Mouse (Mus musculus) CH12.LX (cell line): ENCODE measurements at regions not wholly inside any gene's neighbourhood (a gene's known extent, or its start where the extent isn't known, plus 50 kb on each side); places are given as distances from the start of the nearest gene placed in this dataset.

Source experiments
- DNase-seq: peaks from one replicate; pipeline ENCODE4 v3.0.0-alpha.2; 2013; ENCODE audit errors: extremely low read depth
- H3K27ac ChIP-seq: 2 replicates; pipeline ENCODE4 v1.5.1; 2012; ENCODE audit warnings: low read depth, mild to moderate bottlenecking, control low read depth, moderate library complexity; ENCODE audit not compliant: insufficient read depth
- H3K27me3 ChIP-seq: replicated peaks from 2 replicates; pipeline ENCODE3; 2012; ENCODE audit warnings: inconsistent platforms
- H3K36me3 ChIP-seq, 2 experiments: replicated peaks in 1 of 2; 2 replicates each; pipeline versions ENCODE3 to v1.6.1; 2012; ENCODE audit warnings: inconsistent platforms in 1 of 2, low read length in 1 of 2, mild to moderate bottlenecking in 1 of 2, mixed read lengths in 1 of 2, moderate library complexity in 1 of 2; ENCODE audit not compliant: control insufficient read depth in 1 of 2, insufficient read depth in 1 of 2
- H3K4me1 ChIP-seq, 2 experiments: 2 replicates each; pipeline ENCODE4 v1.6.1; 2012; ENCODE audit warnings: inconsistent platforms in 1 of 2, moderate library complexity in 1 of 2; ENCODE audit not compliant: insufficient read depth in 2 of 2, control insufficient read depth in 1 of 2
- H3K4me2 ChIP-seq: 2 replicates; pipeline ENCODE4 v1.6.1; 2012; ENCODE audit warnings: low read depth, mild to moderate bottlenecking, control low read depth; ENCODE audit not compliant: poor library complexity, insufficient read depth, severe bottlenecking
- H3K4me3 ChIP-seq, 3 experiments: fragments of 150-350 bp in 1 of 3; sonication (generic) in 1 of 3; replicated peaks in 1 of 3; 2 replicates each; pipeline versions ENCODE3 to v1.5.1; 2011 to 2012; ENCODE audit warnings: low read depth in 2 of 3, low read length in 2 of 3, mild to moderate bottlenecking in 2 of 3, moderate library complexity in 2 of 3, control low read depth in 1 of 3, improper control_type of control experiment in 1 of 3, inconsistent platforms in 1 of 3, mixed read lengths in 1 of 3; ENCODE audit not compliant: poor library complexity in 1 of 3
- H3K79me2 ChIP-seq: replicated peaks from 2 replicates; pipeline ENCODE4 v1.6.1; 2012; ENCODE audit warnings: mild to moderate bottlenecking, moderate library complexity; ENCODE audit not compliant: control insufficient read depth, poor library complexity, insufficient read depth, severe bottlenecking; ENCODE audit errors: extremely low read depth
- H3K9ac ChIP-seq: 2 replicates; pipeline ENCODE4 v1.6.1; 2012; ENCODE audit warnings: low read depth, mild to moderate bottlenecking, control low read depth, moderate library complexity; ENCODE audit not compliant: insufficient read depth
- H3K9me3 ChIP-seq: replicated peaks from 2 replicates; pipeline ENCODE3; 2012; ENCODE audit warnings: low read length, inconsistent platforms, mixed read lengths
- BHLHE40 ChIP-seq: IDR thresholded peaks from 2 replicates; pipeline ENCODE4 v1.6.1; 2011; ENCODE audit warnings: mild to moderate bottlenecking, low read depth, low read length, improper control_type of control experiment
- CTCF ChIP-seq, 2 experiments: IDR thresholded peaks in 1 of 2; conservative IDR thresholded peaks in 1 of 2; 2 replicates each; pipeline ENCODE4 v1.5.1; 2011 to 2012; ENCODE audit warnings: low read depth in 2 of 2, low read length in 2 of 2, improper control_type of control experiment in 1 of 2, inconsistent platforms in 1 of 2, mild to moderate bottlenecking in 1 of 2, moderate library complexity in 1 of 2
- EP300 ChIP-seq: IDR thresholded peaks from 2 replicates; pipeline ENCODE4 v1.6.1; 2011; ENCODE audit warnings: low read length, improper control_type of control experiment
- ETS1 ChIP-seq: conservative IDR thresholded peaks from 2 replicates; pipeline ENCODE4 v1.6.1; 2012; ENCODE audit warnings: low read depth, mild to moderate bottlenecking, inconsistent platforms, low read length, improper control_type of control experiment, moderate library complexity
- IRF4 ChIP-seq: IDR thresholded peaks from 2 replicates; pipeline ENCODE4 v1.6.1; 2014; ENCODE audit warnings: low read depth, mild to moderate bottlenecking, inconsistent platforms, low read length, improper control_type of control experiment
- JUN ChIP-seq: IDR thresholded peaks from 2 replicates; pipeline ENCODE4 v1.6.1; 2011; ENCODE audit warnings: low read depth, mild to moderate bottlenecking, low read length, improper control_type of control experiment, moderate library complexity; ENCODE audit not compliant: insufficient read depth
- JUND ChIP-seq: conservative IDR thresholded peaks from 2 replicates; pipeline ENCODE4 v1.6.1; 2011; ENCODE audit warnings: low read depth, low read length, improper control_type of control experiment
- KAT2A ChIP-seq: IDR thresholded peaks from 2 replicates; pipeline ENCODE4 v1.6.1; 2012; ENCODE audit warnings: low read length, improper control_type of control experiment, inconsistent platforms; ENCODE audit not compliant: insufficient replicate concordance
- MAFK ChIP-seq: IDR thresholded peaks from 2 replicates; pipeline ENCODE4 v1.6.1; 2011; ENCODE audit warnings: low read length, improper control_type of control experiment; ENCODE audit not compliant: insufficient replicate concordance
- MAZ ChIP-seq: IDR thresholded peaks from 2 replicates; pipeline ENCODE4 v1.6.1; 2012; ENCODE audit warnings: low read depth, mild to moderate bottlenecking, inconsistent platforms, low read length, improper control_type of control experiment, moderate library complexity
- MEF2A ChIP-seq: IDR thresholded peaks from 2 replicates; pipeline ENCODE4 v1.6.1; 2014; ENCODE audit warnings: low read depth, mild to moderate bottlenecking, inconsistent platforms, low read length, improper control_type of control experiment, borderline replicate concordance
- MYC ChIP-seq: IDR thresholded peaks from 2 replicates; pipeline ENCODE4 v1.6.1; 2011; ENCODE audit warnings: low read depth, mild to moderate bottlenecking, improper control_type of control experiment, low read length
- PAX5 ChIP-seq: IDR thresholded peaks from 2 replicates; pipeline ENCODE4 v1.6.1; 2012; ENCODE audit warnings: low read length, inconsistent platforms, mixed read lengths
- POLR2A ChIP-seq: IDR thresholded peaks from 2 replicates; pipeline ENCODE4 v1.6.1; 2011; ENCODE audit warnings: low read depth, mild to moderate bottlenecking, improper control_type of control experiment, low read length
- POLR2AphosphoS2 ChIP-seq: IDR thresholded peaks from 2 replicates; pipeline ENCODE4 v1.6.1; 2011; ENCODE audit warnings: low read depth, low read length, improper control_type of control experiment
- RAD21 ChIP-seq: IDR thresholded peaks from 2 replicates; pipeline ENCODE4 v1.6.1; 2011; ENCODE audit warnings: low read depth, mild to moderate bottlenecking, low read length, improper control_type of control experiment, moderate library complexity
- SIN3A ChIP-seq: IDR thresholded peaks from 2 replicates; pipeline ENCODE4 v1.6.1; 2012; ENCODE audit warnings: low read length, improper control_type of control experiment, inconsistent platforms
- SMC3 ChIP-seq: IDR thresholded peaks from 2 replicates; pipeline ENCODE4 v1.6.1; 2011; ENCODE audit warnings: low read depth, low read length, improper control_type of control experiment
- TBP ChIP-seq: conservative IDR thresholded peaks from 2 replicates; pipeline ENCODE4 v1.6.1; 2011; ENCODE audit warnings: low read depth, low read length, improper control_type of control experiment
- TCF12 ChIP-seq: IDR thresholded peaks from 2 replicates; pipeline ENCODE4 v1.6.1; 2014; ENCODE audit warnings: low read depth, mild to moderate bottlenecking, inconsistent platforms, low read length, improper control_type of control experiment
- UBTF ChIP-seq: IDR thresholded peaks from 2 replicates; pipeline ENCODE4 v1.6.1; 2012; ENCODE audit warnings: low read depth, mild to moderate bottlenecking, inconsistent platforms, low read length, improper control_type of control experiment, moderate library complexity
- USF1 ChIP-seq: IDR thresholded peaks from 2 replicates; pipeline ENCODE4 v1.6.1; 2014; ENCODE audit warnings: low read depth, mild to moderate bottlenecking, inconsistent platforms, low read length, improper control_type of control experiment
- USF2 ChIP-seq: conservative IDR thresholded peaks from 2 replicates; pipeline ENCODE4 v1.6.1; 2011; ENCODE audit warnings: low read depth, low read length, improper control_type of control experiment
- ZKSCAN1 ChIP-seq: IDR thresholded peaks from 2 replicates; pipeline ENCODE4 v1.6.1; 2012; ENCODE audit warnings: low read depth, inconsistent platforms, low read length, improper control_type of control experiment, borderline replicate concordance
- ZMIZ1 ChIP-seq: IDR thresholded peaks from 2 replicates; pipeline ENCODE4 v1.6.1; 2012; ENCODE audit warnings: low read depth, mild to moderate bottlenecking, inconsistent platforms, low read length, improper control_type of control experiment
- ZNF384 ChIP-seq: IDR thresholded peaks from 2 replicates; pipeline ENCODE4 v1.6.1; 2012; ENCODE audit warnings: low read depth, low read length, improper control_type of control experiment, inconsistent platforms
- dilution Hi-C: fragments of 300-500 bp; cut with MboI; formaldehyde crosslinking; loops from 2 replicates; pipeline ENCODE4 v1.14.3; 2020; ENCODE audit warnings: low sequenced_read_pairs; ENCODE audit not compliant: extremely low pct_unique_long_range_greater_than_20kb, extremely low pct_ligation_motif_present
- in situ Hi-C: fragments of 300-500 bp; cut with MboI; formaldehyde crosslinking; loops from 3 replicates; pipeline ENCODE4 v1.14.3; 2019; ENCODE audit warnings: low sequenced_read_pairs, low pct_ligation_motif_present, low pct_unique_long_range_greater_than_20kb, mixed read lengths

DNA sequence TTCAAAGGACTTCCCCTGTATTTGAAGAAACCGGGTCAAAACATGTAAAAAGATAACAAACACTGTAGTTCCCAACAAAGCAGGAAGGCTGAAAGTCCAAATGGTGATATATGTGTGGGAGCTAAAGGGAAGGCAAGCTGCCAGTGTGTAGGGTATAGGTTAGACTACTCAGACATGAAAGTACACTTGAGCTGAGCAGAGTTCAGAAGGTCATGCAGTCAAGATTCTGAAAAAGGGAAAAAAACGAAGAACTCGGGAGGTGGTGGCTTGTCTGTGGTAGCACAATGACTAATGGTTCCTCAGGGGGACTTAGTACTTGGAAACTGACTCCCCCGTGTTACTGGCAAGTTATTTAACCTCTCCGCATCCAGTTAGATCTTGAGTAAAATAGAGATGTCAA is 130.3 kb upstream of the Tent5a start:
- dilution Hi-C loops, result no loop called here
- H3K27me3 ChIP-seq, result no peaks in the 10 kb centered on the region
- H3K36me3 ChIP-seq, result no peaks in the 10 kb centered on the region
- H3K4me3 ChIP-seq, result no peak overlapping the region
- TF ChIP-seq BHLHE40 (peak; percentile 48), MAFK (no peak), MEF2A (peak; percentile 40; the same call in 1 of the 2 replicates), ETS1 (no peak), POLR2AphosphoS2 (no peak), TBP (no peak), PAX5 (no peak), MAZ (no peak), ZKSCAN1 (no peak), POLR2A (no peak), ZMIZ1 (no peak), MYC (no peak), EP300 (peak; percentile 81), UBTF (no peak), USF1 (no peak), JUND (peak; percentile 76), IRF4 (peak; percentile 93), ZNF384 (peak; percentile 84), TCF12 (peak; percentile 15; the same call in 1 of the 2 replicates), USF2 (no peak), CTCF (conservative IDR thresholded peaks at IDR 0.05 in 1 of 2, IDR thresholded peaks at IDR 0.05 in 1 of 2; ENCODE audit: low read depth in 2 of 2, low read length in 2 of 2) (no peak), SIN3A (no peak), SMC3 (no peak), RAD21 (no peak), JUN (peak; percentile 53; the same call in 1 of the 2 replicates), KAT2A (no peak)
- no peaks in the 10 kb centered on the region for H3K9me3 ChIP-seq
- H3K4me1 ChIP-seq, result peaks cover 10 to 11% of the 10 kb centered on the region in 2 experiments; a peak in 2 of 4 replicates
- H3K9ac ChIP-seq, result no peak overlapping the region
- in situ Hi-C loops, result no loop called here
- peak; percentile 42 for DNase-seq
- H3K4me2 ChIP-seq, result peak overlapping the region; percentile 15; the same call in 1 of the 2 replicates
- no peak overlapping the region for H3K27ac ChIP-seq
- H3K79me2 ChIP-seq, result no peaks in the 10 kb centered on the region
